Mouse (Mus musculus): Measurements from ENCODE around the gene Fry.

GRCm38 (mm10) chr5:150382411-150382810, 264.0 kb downstream of the Fry start:
- no peak for TF ChIP-seq CTCF (IDR thresholded peaks at IDR 0.05; ENCODE audit: extremely low read depth, insufficient read length, insufficient replicate concordance, low read depth, low read length)
- no peak for TF ChIP-seq POLR2A (IDR thresholded peaks at IDR 0.05; ENCODE audit: low read depth, low read length)
